Mouse (Mus musculus) embryonic facial prominence, embryonic 10.5 days (tissue): ENCODE data around the gene Map7d2. TPM values are rescaled to one million over a fixed set of nuclear protein-coding genes. Genes with fewer than 3 reads are reported as not detected.
A peak's percentile ranks its signal among the peaks of the same experiment; 100 is the strongest.
"Not testable (repeated sequence)": the region's sequence is repeated elsewhere in the genome, so short reads cannot be mapped to it uniquely, and the experiment has no call there.

Experiments
- DNase-seq: peaks from one replicate; pipeline ENCODE4 v3.0.0-alpha.2; 2017; ENCODE audit warnings: low spot score
- H3K27ac ChIP-seq: fragments of 300-500 bp; sonication (generic); replicated peaks from 2 replicates; pipeline ENCODE4 v1.5.1; 2016; ENCODE audit warnings: mild to moderate bottlenecking
- H3K27me3 ChIP-seq: fragments of 300-500 bp; sonication (generic); replicated peaks from 2 replicates; pipeline ENCODE4 v1.6.1; 2016; ENCODE audit warnings: low read depth, mild to moderate bottlenecking; ENCODE audit not compliant: poor library complexity, severe bottlenecking
- H3K36me3 ChIP-seq: fragments of 300-500 bp; sonication (generic); replicated peaks from 2 replicates; pipeline ENCODE4 v1.6.1; 2016; ENCODE audit warnings: mild to moderate bottlenecking, moderate library complexity
- H3K4me1 ChIP-seq: fragments of 300-500 bp; sonication (generic); 2 replicates; pipeline ENCODE4 v1.6.1; 2016
- H3K4me3 ChIP-seq: fragments of 300-500 bp; sonication (generic); 2 replicates; pipeline ENCODE4 v1.5.1; 2016; ENCODE audit warnings: mild to moderate bottlenecking, moderate library complexity
- H3K9me3 ChIP-seq: fragments of 300-500 bp; sonication (generic); 2 replicates; pipeline ENCODE4 v1.6.1; 2016; ENCODE audit warnings: mild to moderate bottlenecking
- WGBS: fragments of 180-500 bp; shearing (Covaris S2); methylation state at CpG from one replicate; pipeline ENCODE4 v1.1.7; 2016; 5-methylcytosine and 5-hydroxymethylcytosine counted together
- polyA plus RNA-seq: library from polyadenylated mRNA; unstranded; fragments of >200 nt; fragmentation: Nextera tagmentation; extraction: Ambion mirVana; gene quantifications from 2 replicates; pipeline ENCODE4 v1.2.1, GENCODE M21; 2016

Map7d2 gene
- polyA plus RNA-seq, 1 experiment from 2014 or later: 6.6 TPM

DNA sequence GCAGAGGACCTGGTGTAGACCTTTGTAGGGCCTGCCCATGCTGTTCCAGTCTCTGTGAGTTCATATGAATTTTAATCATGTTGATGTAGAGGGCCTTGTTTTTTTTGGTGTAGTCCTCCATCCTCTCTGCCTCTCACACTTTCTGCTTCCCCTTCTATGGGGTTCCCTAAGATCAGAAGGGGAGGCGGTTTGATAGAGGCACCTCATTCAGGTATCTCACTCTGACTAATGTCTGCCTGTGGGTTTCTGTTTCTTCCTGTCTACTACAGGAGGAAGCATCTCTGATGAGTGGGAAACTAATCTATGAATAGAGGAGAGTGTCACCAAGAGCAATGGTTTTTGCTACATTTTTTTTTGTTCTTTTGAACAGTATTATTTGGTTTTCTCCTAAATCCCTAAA lies 32.8 kb downstream of the Map7d2 start:
- peaks cover 6% of the 10 kb centered on the region; the same call in 1 of the 2 replicates for H3K27me3 ChIP-seq
- no peaks in the 10 kb centered on the region for H3K9me3 ChIP-seq
- H3K4me1 ChIP-seq: no peaks in the 10 kb centered on the region
- no peak for DNase-seq
- no peak overlapping the region for H3K4me3 ChIP-seq
- no peaks in the 10 kb centered on the region for H3K36me3 ChIP-seq
- WGBS: 92% methylated on average over 1 of the region's 1 CpGs
- H3K27ac ChIP-seq: no peak overlapping the region

DNA sequence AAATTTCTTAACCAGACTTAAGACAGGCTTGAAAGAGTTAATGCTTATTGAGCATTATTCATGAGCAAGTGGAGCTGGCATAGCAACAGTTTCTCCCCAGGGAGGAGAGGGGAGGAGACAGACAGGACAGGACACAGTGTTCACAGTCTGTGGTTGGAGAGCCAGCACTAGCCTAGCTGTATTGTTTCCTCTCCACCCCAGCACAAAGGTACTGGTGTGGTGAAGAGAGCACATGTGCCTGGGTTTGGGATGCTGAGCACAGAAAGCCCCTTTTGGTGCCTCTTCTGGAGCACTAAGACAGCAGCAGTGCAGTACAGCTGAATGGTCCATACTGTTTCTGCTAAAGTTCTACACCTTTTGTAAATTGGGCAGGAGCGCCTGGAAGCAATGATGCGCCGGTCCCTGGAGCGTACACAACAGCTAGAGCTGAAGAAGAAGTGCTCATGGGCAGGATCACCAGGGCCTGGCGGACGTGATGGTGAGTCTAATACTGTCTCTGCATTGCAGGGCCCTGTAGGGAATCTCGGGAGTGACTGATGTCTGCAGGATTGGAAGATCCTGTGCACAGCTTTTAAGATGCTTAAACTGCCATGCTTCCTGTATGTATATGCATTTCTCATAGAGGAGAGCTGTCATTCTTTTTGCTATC lies 44.8 kb downstream of the Map7d2 start:
- Histone ChIP-seq H3K4me3 (peak overlapping the region; percentile 35), H3K27ac (no peak overlapping the region; the same call in 1 of the 2 replicates)
- 51% methylated on average over 7 of the region's 7 CpGs for WGBS

DNA sequence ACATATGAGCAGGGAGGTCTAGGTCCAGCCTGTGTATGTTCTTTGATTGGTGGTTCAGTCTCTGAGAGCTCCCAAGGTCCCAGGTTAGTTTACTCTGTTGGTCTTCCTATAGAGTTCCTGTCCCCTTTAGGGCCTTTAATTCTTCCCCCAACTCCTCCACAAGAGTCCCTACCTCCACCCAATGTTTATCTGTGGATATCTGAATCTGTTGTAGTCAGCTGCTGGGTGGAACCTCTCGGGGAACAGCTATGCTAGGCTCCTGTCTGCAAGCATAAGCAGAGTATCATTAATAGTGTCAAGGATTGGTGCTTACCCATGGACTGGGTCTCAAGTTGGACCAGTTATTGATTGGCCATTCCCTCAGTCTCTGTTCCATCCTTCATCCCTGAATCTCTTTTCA lies 60.4 kb downstream of the Map7d2 start:
- H3K27me3 ChIP-seq: peaks cover 29% of the 10 kb centered on the region
- no peaks in the 10 kb centered on the region for H3K36me3 ChIP-seq
- 85% methylated on average over 1 of the region's 1 CpGs for WGBS

More for the DNA sequence above, 44.8 kb downstream of the Map7d2 start:
- Histone ChIP-seq H3K27me3 (peaks cover 15% of the 10 kb centered on the region), H3K36me3 (no peaks in the 10 kb centered on the region), H3K4me1 (peaks cover 7% of the 10 kb centered on the region), H3K9me3 (no peaks in the 10 kb centered on the region)
- DNase-seq: peak; percentile 21

GRCm38 (mm10) chrX:159478243-159478940 lies 64.0 kb downstream of the Map7d2 start:
- H3K9me3 ChIP-seq, H3K27ac ChIP-seq, H3K4me1 ChIP-seq, DNase-seq, H3K4me3 ChIP-seq, H3K36me3 ChIP-seq: not testable (repeated sequence)
- peaks cover 46% of the 10 kb centered on the region for H3K27me3 ChIP-seq
- 79% methylated on average over 4 of the region's 4 CpGs for WGBS

More for the DNA sequence above, 60.4 kb downstream of the Map7d2 start:
- DNase-seq: no peak
- Histone ChIP-seq H3K4me1 (no peaks in the 10 kb centered on the region), H3K4me3 (no peak overlapping the region), H3K27ac (no peak overlapping the region), H3K9me3 (no peaks in the 10 kb centered on the region)

GRCm38 (mm10) chrX:159484247-159484646 lies 69.9 kb downstream of the Map7d2 start:
- Histone ChIP-seq H3K36me3 (no peaks in the 10 kb centered on the region), H3K9me3 (no peaks in the 10 kb centered on the region), H3K27me3 (peaks cover 58% of the 10 kb centered on the region), H3K27ac (no peak overlapping the region), H3K4me3 (no peak overlapping the region), H3K4me1 (no peaks in the 10 kb centered on the region)
- WGBS: 76% methylated on average over 1 of the region's 1 CpGs
- no peak for DNase-seq

GRCm38 (mm10) chrX:159503181-159503580 lies 88.8 kb downstream of the Map7d2 start:
- Histone ChIP-seq H3K4me1 (no peaks in the 10 kb centered on the region), H3K27me3 (peaks cover 26% of the 10 kb centered on the region), H3K27ac (no peak overlapping the region), H3K4me3 (no peak overlapping the region), H3K36me3 (no peaks in the 10 kb centered on the region), H3K9me3 (no peaks in the 10 kb centered on the region)
- DNase-seq: no peak
- WGBS: 54% methylated on average over 2 of the region's 2 CpGs

GRCm38 (mm10) chrX:159508331-159509036 lies 94.1 kb downstream of the Map7d2 start:
- 66% methylated on average over 19 of the region's 19 CpGs for WGBS
- H3K27me3 ChIP-seq: peaks cover 40% of the 10 kb centered on the region

DNA sequence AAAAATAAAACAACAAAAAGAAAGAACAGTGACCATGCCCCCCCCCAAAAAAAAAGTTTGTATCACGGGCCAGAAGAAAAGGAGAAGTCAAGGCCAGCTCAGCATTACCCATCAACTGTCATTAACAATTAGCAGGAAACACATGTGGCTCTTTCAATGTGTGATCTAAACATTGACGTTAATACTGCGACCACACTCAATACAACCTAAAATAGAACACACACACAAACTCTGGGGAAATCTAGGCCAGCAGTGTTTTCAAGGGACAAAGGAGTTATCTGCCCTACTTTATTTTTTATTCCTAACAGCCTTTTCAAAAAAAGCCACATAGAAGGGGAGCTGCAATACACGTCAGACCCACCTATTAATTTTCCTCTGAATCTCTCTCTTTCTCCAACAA lies 94.7 kb downstream of the Map7d2 start:
- Histone ChIP-seq H3K4me1 (no peaks in the 10 kb centered on the region), H3K9me3 (no peaks in the 10 kb centered on the region), H3K27me3 (peaks cover 46% of the 10 kb centered on the region), H3K27ac (no peak overlapping the region), H3K4me3 (no peak overlapping the region), H3K36me3 (no peaks in the 10 kb centered on the region)
- no peak for DNase-seq
- 78% methylated on average over 4 of the region's 4 CpGs for WGBS

More at GRCm38 (mm10) chrX:159508331-159509036, 94.1 kb downstream of the Map7d2 start:
- no peaks in the 10 kb centered on the region for H3K9me3 ChIP-seq
- H3K27ac ChIP-seq: no peak overlapping the region
- no peaks in the 10 kb centered on the region for H3K36me3 ChIP-seq
- H3K4me3 ChIP-seq: no peak overlapping the region
- DNase-seq: no peak
- no peaks in the 10 kb centered on the region for H3K4me1 ChIP-seq

GRCm38 (mm10) chrX:159509847-159510715 lies 95.7 kb downstream of the Map7d2 start:
- H3K4me1 ChIP-seq: no peaks in the 10 kb centered on the region
- peaks cover 51% of the 10 kb centered on the region for H3K27me3 ChIP-seq
- no peaks in the 10 kb centered on the region for H3K9me3 ChIP-seq
- H3K4me3 ChIP-seq: no peak overlapping the region
- WGBS: 82% methylated on average over 19 of the region's 19 CpGs
- no peak overlapping the region for H3K27ac ChIP-seq
- H3K36me3 ChIP-seq: no peaks in the 10 kb centered on the region
- no peak for DNase-seq

DNA sequence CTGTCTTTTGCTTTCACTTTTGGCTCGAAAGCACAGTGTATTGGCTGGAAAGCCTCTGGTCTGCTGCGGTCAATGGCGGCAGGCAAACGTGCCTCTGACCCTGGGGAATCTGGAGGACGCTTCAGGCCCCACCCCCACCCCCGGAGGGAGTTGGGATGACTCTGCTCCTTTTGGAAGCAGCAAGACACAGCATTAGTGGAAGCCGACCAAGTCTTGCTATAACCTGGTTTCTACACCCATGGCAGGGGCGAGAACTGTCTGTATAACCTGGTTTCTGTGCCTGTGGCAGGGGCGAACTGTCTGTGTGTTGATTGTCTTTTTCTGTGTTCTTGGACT lies 96.3 kb downstream of the Map7d2 start:
- H3K4me3 ChIP-seq: no peak overlapping the region
- no peak for DNase-seq
- H3K27me3 ChIP-seq: peaks cover 52% of the 10 kb centered on the region
- no peak overlapping the region for H3K27ac ChIP-seq
- no peaks in the 10 kb centered on the region for H3K9me3 ChIP-seq
- H3K4me1 ChIP-seq: no peaks in the 10 kb centered on the region
- no peaks in the 10 kb centered on the region for H3K36me3 ChIP-seq
- WGBS: 71% methylated on average over 9 of the region's 9 CpGs

DNA sequence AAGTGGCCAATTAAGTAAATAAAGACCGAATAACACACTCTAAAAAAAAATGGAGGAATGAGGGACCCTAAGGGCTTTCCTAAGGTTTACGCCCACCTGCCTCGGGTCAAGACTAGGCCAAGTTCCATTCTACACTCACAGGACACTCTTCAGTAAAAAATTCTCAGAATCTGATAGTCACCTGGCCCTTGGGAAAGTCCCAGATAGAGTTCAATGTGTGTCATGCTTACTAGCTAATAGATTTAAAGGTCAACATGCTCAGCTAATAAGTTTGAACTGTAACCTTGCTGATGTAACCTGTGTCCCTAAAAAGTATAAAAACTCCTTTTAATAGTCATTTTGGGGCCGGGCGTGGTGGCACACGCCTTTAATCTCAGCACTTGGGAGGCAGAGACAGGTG lies 101.2 kb downstream of the Map7d2 start:
- no peak overlapping the region for H3K4me3 ChIP-seq
- peaks cover 66% of the 10 kb centered on the region for H3K27me3 ChIP-seq
- 88% methylated on average over 6 of the region's 6 CpGs for WGBS

DNA sequence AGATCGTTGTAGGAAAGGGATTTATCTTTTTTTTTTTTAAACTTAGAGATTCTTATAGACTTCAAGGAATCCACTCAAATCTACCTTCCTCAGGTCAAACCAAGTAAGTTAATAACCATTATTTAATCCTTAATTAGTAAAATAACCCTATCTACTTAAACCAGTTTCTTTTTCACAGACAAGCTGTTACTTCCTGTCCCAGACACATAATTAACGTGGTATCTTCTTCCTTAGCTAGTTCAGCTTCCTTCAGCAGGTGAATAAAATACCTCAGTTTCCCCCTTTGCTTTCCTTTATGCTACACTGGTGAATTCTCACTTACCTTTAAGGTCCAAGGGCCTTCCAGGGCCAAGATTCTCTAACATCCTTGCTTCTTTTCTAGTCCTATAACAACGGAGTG lies 107.4 kb downstream of the Map7d2 start:
- 75% methylated on average over 3 of the region's 3 CpGs for WGBS
- H3K27me3 ChIP-seq: peaks cover 56% of the 10 kb centered on the region
- H3K4me3 ChIP-seq: no peak overlapping the region
- no peaks in the 10 kb centered on the region for H3K36me3 ChIP-seq
- H3K27ac ChIP-seq: no peak overlapping the region
- H3K9me3 ChIP-seq: no peaks in the 10 kb centered on the region
- H3K4me1 ChIP-seq: no peaks in the 10 kb centered on the region
- no peak for DNase-seq

More for the DNA sequence above, 101.2 kb downstream of the Map7d2 start:
- no peaks in the 10 kb centered on the region for H3K9me3 ChIP-seq
- no peaks in the 10 kb centered on the region for H3K4me1 ChIP-seq
- DNase-seq: no peak
- no peak overlapping the region for H3K27ac ChIP-seq
- H3K36me3 ChIP-seq: no peaks in the 10 kb centered on the region
